Mouse (Mus musculus): ENCODE measurements at regions not wholly inside any gene's neighbourhood (a gene's known extent, or its start where the extent isn't known, plus 50 kb on each side); places are given as distances from the start of the nearest gene placed in this dataset.
A peak's percentile ranks its signal among the peaks of the same experiment; 100 is the strongest.

- no peaks in the 10 kb centered on the region for H3K36me3 ChIP-seq (replicated peaks; ENCODE audit: insufficient read depth, low read length)
- H3K4me3 ChIP-seq (ENCODE audit: low read depth, low read length), result no peak overlapping the region
- H3K27ac ChIP-seq (ENCODE audit: low read depth), result no peak overlapping the region
- H3K27me3 ChIP-seq (ENCODE audit: insufficient read depth, low read length), result no peaks in the 10 kb centered on the region
- peaks cover 4% of the 10 kb centered on the region; the same call in 1 of the 2 replicates for H3K4me1 ChIP-seq (ENCODE audit: insufficient read depth)
- DNase-seq, result no peak
- no peak overlapping the region for H3K4me2 ChIP-seq (ENCODE audit: low read depth, low read length)
- no peak overlapping the region for H3K9ac ChIP-seq (replicated peaks)
- H3K9me3 ChIP-seq (ENCODE audit: low read length), result no peaks in the 10 kb centered on the region
- ATAC-seq, result peak; percentile 72
- TF ChIP-seq CTCF (IDR thresholded peaks at IDR 0.05; ENCODE audit: low read depth) (no peak), EP300 (IDR thresholded peaks at IDR 0.05; ENCODE audit: low read depth) (0 out of 2 replicates have a peak, but pooled peaks have one; percentile 9)
- 40% methylated on average over 4 of the region's 4 CpGs for WGBS (ENCODE audit: insufficient replicate concordance)
Measured at GRCm38 (mm10) chr4:135061030-135061743, 59.3 kb upstream of the Runx3 start.

GRCm38 (mm10) chr4:135066766-135067479 is 53.5 kb upstream of the Runx3 start:
- peak overlapping the region; percentile 19; the same call in 1 of the 2 replicates for H3K4me3 ChIP-seq (ENCODE audit: low read depth, low read length)
- H3K36me3 ChIP-seq (replicated peaks; ENCODE audit: insufficient read depth, low read length), result no peaks in the 10 kb centered on the region
- ATAC-seq (peak; percentile 83), DNase-seq (peak; percentile 87)
- no peak for TF ChIP-seq EP300 (IDR thresholded peaks at IDR 0.05; ENCODE audit: low read depth)
- TF ChIP-seq CTCF (IDR thresholded peaks at IDR 0.05; ENCODE audit: low read depth), result peak; percentile 89
- H3K4me2 ChIP-seq (ENCODE audit: low read depth, low read length), result peak overlapping the region; percentile 65
- no peaks in the 10 kb centered on the region for H3K4me1 ChIP-seq (ENCODE audit: insufficient read depth)
- H3K27me3 ChIP-seq (ENCODE audit: insufficient read depth, low read length), result no peaks in the 10 kb centered on the region
- 6% methylated on average over 19 of the region's 19 CpGs for WGBS (ENCODE audit: insufficient replicate concordance)
- H3K27ac ChIP-seq (ENCODE audit: low read depth), result no peak overlapping the region
- H3K9ac ChIP-seq (replicated peaks), result no peak overlapping the region; the same call in 1 of the 2 replicates
- no peaks in the 10 kb centered on the region for H3K9me3 ChIP-seq (ENCODE audit: low read length)

DNA sequence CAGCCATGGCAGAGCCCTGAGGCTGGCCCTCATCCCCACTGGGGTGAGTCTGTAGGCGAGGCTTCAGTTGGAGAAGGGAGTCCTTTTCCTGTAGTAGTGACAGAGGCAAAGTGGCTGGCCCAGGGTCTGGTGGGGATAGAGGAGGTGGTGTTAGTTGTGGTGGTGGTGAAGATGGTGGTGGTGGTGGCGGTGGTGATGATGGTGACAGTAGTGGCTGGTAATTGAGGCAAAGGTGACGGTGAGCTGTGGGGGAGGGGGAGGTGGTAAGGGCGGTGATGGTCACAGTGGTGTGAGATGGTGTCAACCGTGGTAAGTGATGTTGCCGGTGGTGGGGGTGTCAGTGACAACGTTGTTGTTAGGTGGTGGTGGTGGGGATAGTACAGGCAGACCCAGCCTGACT is 52.6 kb upstream of the Runx3 start:
- no peaks in the 10 kb centered on the region for H3K4me1 ChIP-seq (ENCODE audit: insufficient read depth)
- no peak overlapping the region for H3K4me2 ChIP-seq (ENCODE audit: low read depth, low read length)
- no peaks in the 10 kb centered on the region for H3K27me3 ChIP-seq (ENCODE audit: insufficient read depth, low read length)
- no peak for ATAC-seq
- WGBS (ENCODE audit: insufficient replicate concordance), result 74% methylated on average over 7 of the region's 7 CpGs
- no peaks in the 10 kb centered on the region for H3K9me3 ChIP-seq (ENCODE audit: low read length)
- no peak overlapping the region for H3K27ac ChIP-seq (ENCODE audit: low read depth)
- no peak overlapping the region for H3K9ac ChIP-seq (replicated peaks)
- no peak for DNase-seq
- TF ChIP-seq EP300 (IDR thresholded peaks at IDR 0.05; ENCODE audit: low read depth), result no peak
- no peak for TF ChIP-seq CTCF (IDR thresholded peaks at IDR 0.05; ENCODE audit: low read depth)
- no peaks in the 10 kb centered on the region for H3K36me3 ChIP-seq (replicated peaks; ENCODE audit: insufficient read depth, low read length)
- H3K4me3 ChIP-seq (ENCODE audit: low read depth, low read length), result no peak overlapping the region

GRCm38 (mm10) chr4:135069818-135070217 is 50.6 kb upstream of the Runx3 start:
- Histone ChIP-seq H3K9me3 (ENCODE audit: low read length) (no peaks in the 10 kb centered on the region), H3K4me2 (ENCODE audit: low read depth, low read length) (peak overlapping the region; percentile 29; the same call in 1 of the 2 replicates), H3K4me3 (ENCODE audit: low read depth, low read length) (no peak overlapping the region), H3K36me3 (replicated peaks; ENCODE audit: insufficient read depth, low read length) (no peaks in the 10 kb centered on the region), H3K27me3 (ENCODE audit: insufficient read depth, low read length) (no peaks in the 10 kb centered on the region), H3K4me1 (ENCODE audit: insufficient read depth) (no peaks in the 10 kb centered on the region), H3K27ac (ENCODE audit: low read depth) (no peak overlapping the region), H3K9ac (replicated peaks) (no peak overlapping the region)
- WGBS (ENCODE audit: insufficient replicate concordance), result 27% methylated on average over 18 of the region's 18 CpGs
- ATAC-seq, result peak; percentile 38
- DNase-seq, result peak; percentile 66
- TF ChIP-seq CTCF (IDR thresholded peaks at IDR 0.05; ENCODE audit: low read depth) (no peak), EP300 (IDR thresholded peaks at IDR 0.05; ENCODE audit: low read depth) (no peak)

Data from liver, postnatal 0 days (tissue).